Mouse (Mus musculus): ENCODE measurements around the gene Nav1.

The Nav1 gene

GRCm38 (mm10) chr1:135441861-135442260, 165.2 kb downstream of the Nav1 start:
- DNase-seq (ENCODE audit: low spot score in 2 of 2) = no peak

DNA sequence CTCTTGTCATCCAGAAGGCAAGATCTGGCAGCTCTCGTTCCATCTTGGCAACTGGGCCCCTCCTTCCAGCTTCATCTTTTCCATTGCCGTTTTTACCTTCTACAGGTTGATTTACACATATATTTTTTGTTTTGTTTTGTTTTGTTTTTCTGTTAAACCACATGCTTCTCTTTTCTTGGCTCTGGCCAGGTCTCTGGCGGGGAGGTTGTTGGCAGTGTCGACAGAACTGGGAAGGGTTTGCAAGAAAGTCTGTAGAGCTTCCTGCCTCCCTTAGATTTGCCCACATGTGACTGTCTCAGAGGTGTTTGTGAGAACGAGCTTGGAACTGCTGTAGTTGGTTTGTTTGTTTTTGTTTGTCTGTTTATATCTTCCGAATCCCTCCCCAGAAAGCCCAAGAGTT, 166.1 kb downstream of the Nav1 start:
- no peak for DNase-seq (ENCODE audit: low spot score in 2 of 2)

GRCm38 (mm10) chr1:135438801-135439200, 168.3 kb downstream of the Nav1 start:
- peak in 1 of 2 experiments; percentile 57 for DNase-seq (ENCODE audit: low spot score in 2 of 2)

DNA sequence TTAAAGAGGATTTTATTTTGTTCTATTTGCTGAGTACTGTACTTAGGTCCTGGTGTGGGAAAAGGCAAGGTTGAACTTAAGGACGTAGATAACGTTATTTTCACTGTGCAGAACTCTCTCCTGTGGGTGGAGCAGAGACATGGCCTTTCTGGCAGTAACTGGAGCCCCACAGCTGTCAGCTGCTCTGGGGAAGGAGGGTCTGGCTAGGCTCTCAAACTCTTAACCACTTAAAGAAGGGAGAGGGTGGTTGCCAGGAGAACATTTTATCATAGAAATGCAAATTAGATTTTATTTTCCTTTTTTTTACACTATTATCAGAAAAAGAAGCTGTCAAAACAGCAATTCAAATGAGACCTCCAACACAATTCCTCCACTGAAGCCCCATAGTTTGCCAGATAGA, 171.3 kb downstream of the Nav1 start:
- DNase-seq (ENCODE audit: low spot score in 2 of 2) = no peak

DNA sequence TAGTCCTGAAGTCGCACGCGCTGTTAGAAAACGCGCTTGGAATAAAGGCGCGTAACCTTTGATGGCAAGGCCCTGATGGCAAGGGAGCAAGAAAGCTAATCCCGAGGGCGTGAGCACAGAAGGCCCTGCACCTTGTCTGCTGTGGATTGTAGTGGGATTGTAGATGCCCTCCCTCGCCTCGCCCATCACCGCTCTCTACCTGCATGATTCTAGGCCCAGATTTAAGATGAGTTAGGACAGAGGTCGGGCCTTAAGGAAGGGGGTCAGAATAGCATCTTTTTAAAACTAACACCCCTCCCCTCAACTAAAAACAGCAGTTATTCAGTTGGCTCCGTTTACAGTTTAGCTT, 176.5 kb downstream of the Nav1 start:
- DNase-seq (ENCODE audit: low spot score in 2 of 2) = no peak

GRCm38 (mm10) chr1:135429901-135430668, 177.0 kb downstream of the Nav1 start, which contains the start of gene Ipo9:
TSS of gene Ipo9 (minus strand) at chr1:135430499.
- DNase-seq (ENCODE audit: low spot score in 2 of 2) = peak; percentile 87 to 90

DNA sequence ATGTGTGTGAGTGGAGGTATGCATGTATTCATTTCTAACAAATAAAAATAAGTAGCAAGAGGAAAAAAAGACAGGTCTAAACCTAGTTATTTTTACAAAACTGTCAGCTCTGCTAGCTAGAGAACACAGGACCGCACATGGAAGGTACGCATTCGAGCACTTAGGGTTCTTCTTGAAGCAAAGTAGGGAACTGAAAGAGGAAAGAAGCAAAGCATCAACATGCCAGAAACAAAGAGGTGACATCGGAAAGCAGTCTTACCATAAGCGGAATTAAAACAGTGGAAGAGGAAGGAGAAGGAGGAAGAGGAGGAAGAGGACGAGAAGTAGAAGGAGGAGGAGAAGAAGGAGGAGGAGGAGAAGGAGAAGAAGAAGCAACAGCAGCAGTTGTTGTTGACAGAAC, 179.7 kb downstream of the Nav1 start:
- no peak for DNase-seq (ENCODE audit: low spot score in 2 of 2)

GRCm38 (mm10) chr1:135426645-135427044, 180.4 kb downstream of the Nav1 start:
- no peak for DNase-seq (ENCODE audit: low spot score in 2 of 2)

DNA sequence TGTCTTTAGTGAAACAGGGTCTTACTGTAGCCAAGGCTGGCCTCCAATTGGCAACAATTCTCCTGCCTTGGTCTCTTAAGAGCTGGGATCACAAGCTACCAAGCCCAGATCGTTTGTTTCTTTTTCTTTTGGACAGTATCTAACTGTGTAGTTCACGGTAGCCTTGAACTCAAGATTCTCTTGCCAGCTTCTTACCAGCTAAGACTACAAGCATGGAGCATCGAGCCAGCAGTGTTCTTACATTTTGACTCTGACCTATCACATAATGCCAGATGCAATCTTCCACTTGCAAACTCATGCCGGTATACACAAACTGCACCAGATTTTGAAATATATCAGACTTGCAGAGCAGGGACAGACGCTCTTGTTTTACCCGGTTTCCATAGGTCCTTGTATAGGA, 184.3 kb downstream of the Nav1 start:
- DNase-seq (ENCODE audit: low spot score in 2 of 2) = no peak

- DNase-seq (ENCODE audit: low spot score in 2 of 2) = peak in 1 of 2 experiments; percentile 36
Observed at GRCm38 (mm10) chr1:135413996-135414395, 193.1 kb downstream of the Nav1 start.

GRCm38 (mm10) chr1:135412130-135412529, 195.0 kb downstream of the Nav1 start:
- no peak for DNase-seq (ENCODE audit: low spot score in 2 of 2)

DNA sequence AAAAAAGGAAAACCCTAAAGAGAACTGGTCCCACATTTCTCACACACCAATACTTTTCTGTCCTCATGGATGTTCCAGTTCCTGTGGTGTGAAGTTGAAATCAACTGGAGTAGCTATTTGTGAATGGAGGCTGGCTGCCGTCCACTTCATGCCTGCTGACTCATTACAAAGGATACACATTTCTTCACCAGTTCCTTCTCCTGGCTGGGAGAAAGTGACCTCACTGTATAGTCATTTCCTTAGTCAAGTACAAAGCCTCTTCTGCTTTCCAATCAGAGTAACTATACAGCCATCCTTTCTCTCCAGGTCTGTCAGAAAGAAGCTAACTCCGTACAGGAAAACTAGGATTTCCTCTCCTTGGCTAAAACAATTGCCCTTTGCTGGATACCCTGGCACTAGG, 196.1 kb downstream of the Nav1 start:
- peak in 1 of 2 experiments; percentile 64 for DNase-seq (ENCODE audit: low spot score in 2 of 2)

GRCm38 (mm10) chr1:135408973-135409372, 198.1 kb downstream of the Nav1 start:
- DNase-seq (ENCODE audit: low spot score in 2 of 2) = no peak

DNA sequence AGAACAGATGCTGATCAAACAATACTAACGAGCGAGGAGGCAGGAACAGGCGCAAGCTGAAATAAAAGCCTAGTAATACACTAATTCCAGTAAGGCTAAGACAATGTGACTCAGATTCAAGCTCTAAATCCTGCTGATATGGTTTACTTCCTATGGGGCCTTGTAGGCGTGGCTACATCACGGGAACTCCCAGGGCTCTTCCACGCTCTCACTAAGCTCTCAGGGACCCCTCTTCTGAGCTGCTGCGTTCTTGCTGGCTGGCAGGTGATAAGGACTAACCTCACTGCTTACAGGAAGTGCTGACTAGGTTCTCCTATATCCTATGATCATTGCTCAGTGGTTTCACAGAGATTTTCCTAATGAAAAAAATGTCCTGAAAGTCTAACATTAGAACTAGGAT, 201.7 kb downstream of the Nav1 start:
- DNase-seq (ENCODE audit: low spot score in 2 of 2) = no peak

DNA sequence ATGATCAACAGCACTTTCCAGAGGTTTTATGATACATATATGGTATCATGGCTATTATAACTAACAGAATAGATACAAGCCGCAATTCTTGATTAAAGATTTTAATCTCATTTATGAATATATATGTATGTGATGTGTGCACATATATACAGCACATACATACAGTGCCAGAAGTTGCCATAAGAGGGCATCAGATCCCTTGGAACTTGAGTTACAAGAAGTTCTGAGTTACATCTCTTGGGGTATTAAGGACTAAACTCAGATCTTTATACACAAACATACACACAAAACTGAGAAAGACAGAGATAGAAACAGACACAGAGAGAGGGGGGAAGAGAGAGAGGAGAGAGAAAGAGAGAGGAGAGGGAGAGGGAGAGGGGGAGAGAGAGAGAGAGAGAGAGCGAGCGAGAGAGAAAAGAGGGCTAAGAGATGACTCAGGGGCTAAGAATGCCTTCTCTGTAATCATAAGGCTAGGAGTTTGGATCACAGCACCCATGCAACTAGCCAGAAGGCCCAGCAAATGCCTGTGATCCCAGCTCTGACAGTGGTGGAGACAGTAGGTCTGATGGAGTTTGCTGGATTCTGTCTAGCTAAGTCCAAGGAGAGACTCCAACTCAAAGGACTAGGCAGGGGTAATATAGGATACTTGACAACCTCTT, 205.5 kb downstream of the Nav1 start:
- DNase-seq (ENCODE audit: low spot score in 2 of 2) = no peak

DNA sequence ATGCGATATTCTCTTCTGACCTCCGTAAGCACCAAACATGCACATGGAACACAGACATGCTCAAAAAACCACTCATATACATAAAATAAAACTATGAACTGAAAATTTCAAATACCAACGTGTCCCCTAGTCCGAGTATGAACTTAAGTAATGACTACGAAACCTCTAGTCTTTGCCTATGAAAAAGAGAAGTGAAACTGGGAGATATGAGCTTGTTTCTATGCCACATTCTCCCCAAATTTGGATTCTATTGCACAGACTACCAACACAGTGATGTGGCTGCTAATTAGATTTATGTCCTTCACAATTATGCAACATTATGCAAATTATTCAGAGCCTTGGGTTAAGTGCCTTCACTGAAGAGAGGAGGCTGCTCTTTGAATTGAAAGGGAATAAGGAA, 207.6 kb downstream of the Nav1 start:
- DNase-seq (ENCODE audit: low spot score in 2 of 2) = no peak

DNA sequence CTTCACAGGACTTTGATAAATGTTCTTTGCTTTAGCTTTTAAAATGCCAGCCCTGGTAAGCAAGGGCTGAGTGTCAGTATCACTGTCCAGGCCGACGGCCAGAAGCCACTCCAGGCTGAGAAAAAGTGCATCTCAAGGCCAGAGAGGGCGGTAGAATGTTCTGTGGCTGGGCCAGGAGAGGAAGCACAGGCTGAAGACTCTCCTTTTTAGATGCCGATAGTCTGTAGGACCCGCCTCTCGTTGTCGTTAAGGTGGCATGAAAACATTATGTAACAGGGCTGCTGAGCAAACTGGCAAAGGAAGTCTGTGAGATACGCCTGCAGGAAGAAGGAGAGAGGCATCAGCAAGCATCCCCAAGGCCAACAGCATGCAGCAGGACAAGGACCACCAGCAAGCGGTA, 221.9 kb downstream of the Nav1 start:
- DNase-seq (ENCODE audit: low spot score in 2 of 2) = peak in 1 of 2 experiments; percentile 49
